Mouse (Mus musculus): ENCODE measurements around the gene Ang.
A peak's percentile ranks its signal among the peaks of the same experiment; 100 is the strongest.

Ang gene

GRCm38 (mm10) chr14:51088970-51089673, 1.8 kb upstream of the Ang start:
- DNase-seq: peak; percentile 95 to 96

DNA sequence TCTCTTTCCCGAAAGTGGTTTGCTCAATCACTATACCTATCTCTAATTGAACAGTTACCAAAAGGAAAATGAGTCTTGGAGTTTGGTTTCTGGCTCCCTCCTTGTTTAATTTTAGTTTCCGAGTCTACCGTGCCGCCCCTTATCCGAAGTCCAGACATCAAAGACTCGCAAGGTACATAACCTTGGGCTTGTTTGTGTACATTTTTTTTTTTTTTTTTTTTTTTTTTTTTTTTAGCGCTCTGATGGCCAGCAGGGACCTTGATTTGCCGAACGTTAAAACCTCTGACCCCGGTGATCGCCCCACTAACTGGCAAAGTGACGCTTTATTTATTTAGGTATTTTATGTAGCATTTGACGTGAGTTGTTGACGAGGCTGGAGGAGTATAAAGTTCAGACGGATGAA, 1.3 kb upstream of the Ang start:
- no peak for DNase-seq

- peak; percentile 82 to 84 for DNase-seq
These were observed 721 bp upstream of the Ang start for GRCm38 (mm10) chr14:51090077-51090781.

GRCm38 (mm10) chr14:51092073-51092620, 1.2 kb downstream of the Ang start:
- DNase-seq: no peak

GRCm38 (mm10) chr14:51093496-51093895, 2.5 kb downstream of the Ang start:
- DNase-seq: no peak

DNA sequence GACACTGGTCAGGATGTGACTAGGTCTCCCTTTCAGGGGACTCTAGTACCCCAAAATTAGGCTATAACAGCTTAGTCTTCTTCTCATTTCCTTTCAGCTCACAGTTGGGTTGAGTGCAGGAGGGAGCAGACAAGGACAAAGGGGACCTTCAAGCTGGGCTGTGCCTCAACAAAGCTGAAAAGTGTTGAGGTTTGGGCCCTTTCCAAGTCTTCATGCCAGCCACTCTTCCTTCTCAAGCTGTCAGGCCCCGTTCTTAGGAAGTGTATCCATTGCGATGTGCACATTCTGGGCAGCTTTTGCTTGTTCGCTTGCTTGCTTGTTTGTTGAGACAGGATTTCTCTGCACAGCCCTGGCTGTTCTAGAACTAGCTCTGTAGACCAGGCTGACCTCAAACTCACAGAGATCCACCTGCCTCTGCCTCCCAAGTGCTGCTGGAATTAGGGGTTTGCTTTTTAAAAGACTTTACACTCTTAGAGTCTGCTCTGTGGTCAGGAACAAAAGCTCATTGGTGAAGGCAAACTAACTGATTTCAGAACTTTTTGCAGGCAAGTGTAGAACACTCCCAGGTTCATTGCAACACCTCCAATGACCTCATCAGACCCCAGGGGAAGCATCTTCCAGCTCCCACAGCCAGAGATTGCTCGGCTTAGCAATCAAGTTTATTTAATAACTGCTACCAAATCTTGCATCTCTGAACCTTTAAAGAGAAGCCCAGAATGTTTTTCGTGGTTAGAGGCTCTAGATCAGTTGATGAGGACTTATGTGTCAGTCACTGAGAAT, 3.3 kb downstream of the Ang start:
- DNase-seq: no peak

DNA sequence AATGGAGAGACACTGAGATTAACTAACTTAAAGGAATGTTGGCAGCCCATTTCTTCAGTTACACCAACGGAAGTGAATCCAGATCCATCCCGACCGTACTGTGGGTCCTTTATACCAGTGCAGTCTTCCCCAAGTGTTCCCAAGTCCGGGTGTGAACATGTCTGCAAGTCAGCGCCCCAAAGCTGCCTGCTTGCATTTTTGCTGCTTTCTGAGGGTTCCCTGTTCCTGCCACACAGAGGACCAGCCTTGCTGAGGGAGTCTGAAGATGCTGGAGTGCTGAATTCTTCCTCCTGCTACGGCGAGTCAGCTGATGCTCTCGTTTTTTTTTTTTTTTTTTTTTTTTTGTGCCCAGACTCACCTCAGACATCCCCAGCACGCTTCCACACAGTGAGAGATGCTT, 4.0 kb downstream of the Ang start:
- no peak for DNase-seq

GRCm38 (mm10) chr14:51095736-51096524, 5.0 kb downstream of the Ang start:
- DNase-seq: no peak

DNA sequence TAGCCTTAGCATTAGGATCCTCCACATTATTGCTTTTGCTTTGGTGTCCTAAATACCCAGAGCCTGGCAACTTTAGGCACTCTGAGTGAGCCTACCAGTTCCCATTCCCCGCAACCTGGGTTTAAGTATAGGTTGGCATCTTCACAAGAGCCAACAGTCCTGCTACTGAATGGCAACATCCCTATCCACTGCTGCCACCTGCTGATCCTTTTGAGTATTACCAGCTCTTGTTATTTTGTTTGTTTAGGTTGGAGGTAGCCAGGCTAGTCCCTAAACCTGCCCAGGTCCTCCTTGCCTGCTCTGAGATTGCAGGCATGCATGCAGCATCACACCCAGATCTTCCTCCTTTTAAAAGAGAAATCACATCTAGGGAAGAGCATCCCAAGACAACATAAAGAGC, 7.3 kb downstream of the Ang start:
- peak; percentile 33 to 57 for DNase-seq

- no peak for DNase-seq
These were observed 8.0 kb downstream of the Ang start for GRCm38 (mm10) chr14:51098921-51099320.

DNA sequence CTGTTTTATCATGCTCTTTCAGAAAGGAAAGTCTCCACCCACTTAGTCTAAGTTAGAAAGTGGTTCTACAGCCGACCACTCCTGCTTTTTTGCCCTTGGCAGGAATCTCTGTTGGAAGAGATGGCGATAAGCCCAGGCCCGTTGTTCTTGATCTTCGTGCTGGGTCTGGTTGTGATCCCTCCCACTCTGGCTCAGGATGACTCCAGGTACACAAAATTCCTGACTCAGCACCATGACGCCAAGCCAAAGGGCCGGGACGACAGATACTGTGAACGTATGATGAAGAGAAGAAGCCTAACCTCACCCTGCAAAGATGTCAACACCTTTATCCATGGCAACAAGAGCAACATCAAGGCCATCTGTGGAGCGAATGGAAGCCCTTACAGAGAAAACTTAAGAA, 10.3 kb downstream of the Ang start:
- DNase-seq: no peak

DNA sequence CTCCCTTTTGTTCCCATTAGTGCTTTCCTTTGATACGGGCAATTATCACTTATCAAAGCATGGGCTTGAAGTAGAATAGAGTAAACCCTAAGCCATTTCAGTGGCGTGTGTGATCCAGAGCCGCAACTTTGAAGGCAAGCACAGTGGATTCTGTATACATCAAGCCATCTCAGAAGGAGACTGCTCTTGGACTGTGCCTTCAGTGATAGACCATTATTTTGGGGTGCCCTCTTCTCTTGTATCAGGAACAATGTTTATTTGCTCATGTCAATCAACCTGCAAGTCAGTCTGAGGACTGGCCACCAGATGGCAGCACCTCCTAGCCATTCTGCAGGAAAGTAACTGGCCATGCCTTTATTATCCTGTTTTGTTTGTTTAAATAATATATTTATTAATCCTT, 12.3 kb downstream of the Ang start:
- peak; percentile 44 to 60 for DNase-seq

DNA sequence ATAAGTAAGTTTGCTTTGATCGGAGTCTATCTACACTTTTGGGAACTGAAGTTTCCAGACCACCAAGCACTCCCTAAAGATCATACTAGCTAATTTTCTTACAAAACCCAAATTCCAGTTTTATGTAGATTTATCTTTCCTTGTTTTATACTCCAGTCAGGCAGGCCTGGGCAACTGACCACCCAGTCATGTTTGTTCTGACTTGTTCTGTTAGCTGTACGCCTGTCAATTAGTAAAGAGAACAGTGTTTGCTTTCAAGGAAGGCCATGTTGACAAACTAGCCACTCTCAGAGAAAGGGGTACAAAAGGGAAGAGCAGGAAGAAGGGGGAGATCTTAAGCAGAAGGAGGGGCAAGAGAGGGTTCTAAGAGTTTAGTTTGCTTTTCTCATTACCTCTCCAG, 13.4 kb downstream of the Ang start:
- no peak for DNase-seq

GRCm38 (mm10) chr14:51106449-51106967, 15.6 kb downstream of the Ang start:
- DNase-seq: no peak

DNA sequence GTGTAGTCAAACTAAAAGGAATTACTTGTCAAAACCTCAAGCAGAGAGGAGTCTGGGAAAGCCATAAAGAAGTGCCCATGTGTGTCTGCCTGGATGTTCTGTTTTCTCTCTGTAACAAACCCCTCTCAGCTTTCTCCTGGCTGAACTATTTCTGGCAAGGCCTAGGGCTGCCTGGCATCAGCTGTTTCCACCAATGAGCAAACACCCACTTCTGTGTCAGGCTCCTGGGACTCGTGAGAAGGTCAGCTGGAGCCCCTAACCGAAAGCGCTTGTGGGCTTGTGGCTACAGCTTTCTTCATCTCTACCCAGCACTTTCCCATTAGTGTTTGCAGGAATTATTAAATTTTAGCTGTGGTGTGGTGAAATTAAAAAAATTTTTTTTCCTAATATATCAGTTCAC, 21.0 kb downstream of the Ang start:
- no peak for DNase-seq

DNA sequence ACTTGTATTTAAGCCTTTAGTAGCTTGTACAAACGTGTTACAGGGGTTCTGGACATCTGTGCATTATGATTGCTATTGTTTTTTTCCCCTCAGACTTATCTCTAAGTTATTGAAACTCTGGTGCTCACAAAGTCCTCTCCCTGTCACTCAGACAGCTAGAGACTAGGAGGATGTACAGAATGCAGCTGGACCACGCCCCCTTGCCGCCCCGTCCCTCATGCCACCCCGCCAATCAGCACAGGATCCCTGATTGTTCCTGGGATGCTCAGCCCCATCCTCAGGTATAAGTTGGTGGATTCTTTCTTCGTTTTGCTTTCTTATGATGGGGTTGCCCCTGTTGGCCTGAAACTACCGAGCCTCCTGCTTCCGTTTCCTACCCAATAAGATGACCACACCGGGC, 22.5 kb downstream of the Ang start:
- no peak for DNase-seq

DNA sequence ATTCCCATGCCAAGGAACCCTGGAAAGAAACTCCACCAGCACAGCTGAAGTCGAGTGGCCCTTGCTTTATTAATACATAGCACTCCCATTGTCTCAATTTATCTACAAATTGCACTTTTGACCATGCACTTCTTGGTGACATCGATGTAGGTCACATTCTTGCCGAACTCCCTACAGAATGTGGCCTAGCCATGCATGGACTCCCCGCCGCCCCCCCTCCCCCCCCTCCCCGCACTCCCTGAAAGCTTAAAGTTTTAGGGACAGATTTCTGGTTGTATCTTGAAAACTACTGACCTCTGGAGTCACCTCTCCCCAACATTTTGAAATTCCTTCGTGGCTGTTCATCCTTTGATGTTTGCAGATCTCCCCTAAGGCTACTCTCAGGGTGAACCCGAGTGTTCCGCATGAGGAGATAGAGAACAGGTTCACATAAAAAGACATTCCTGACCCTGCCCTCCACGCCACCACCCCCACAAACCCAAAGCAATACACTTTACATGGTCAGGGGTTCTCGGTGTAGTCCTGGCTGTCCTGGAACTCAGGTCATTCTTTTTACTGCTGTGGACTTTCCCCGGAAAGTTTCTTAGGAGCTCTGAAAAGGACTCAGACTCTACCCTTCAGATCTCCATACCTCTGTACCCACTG, 23.1 kb downstream of the Ang start, which contains the start of gene Eddm3b:
Gene Eddm3b, plus strand, starts transcription at position 511 of the 645 bp plus-strand sequence.
- DNase-seq: no peak

DNA sequence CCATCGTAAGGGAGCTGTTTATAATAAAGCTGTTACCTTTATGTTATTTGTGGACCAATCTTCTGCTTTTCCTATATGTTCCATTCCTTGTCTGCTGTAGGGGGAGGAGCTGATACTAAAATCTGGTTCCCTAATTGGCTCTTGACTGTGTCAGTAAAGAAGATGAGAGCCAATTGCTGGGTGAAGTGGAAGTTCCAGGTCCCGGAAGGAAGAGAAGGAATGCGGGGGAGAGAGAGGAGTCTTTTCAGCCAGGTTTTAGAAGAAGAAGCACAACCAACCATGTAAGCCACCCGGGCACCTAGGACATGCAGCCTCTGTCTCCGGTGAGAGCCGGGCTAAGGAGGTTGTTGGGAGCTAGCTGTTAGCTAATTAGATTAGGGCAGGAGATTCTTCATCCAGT, 34.7 kb downstream of the Ang start:
- DNase-seq: no peak

- DNase-seq: no peak
These were observed 36.8 kb downstream of the Ang start for GRCm38 (mm10) chr14:51127648-51128258.

GRCm38 (mm10) chr14:51128775-51129623, 38.0 kb downstream of the Ang start:
- DNase-seq: no peak

Measured in thymus, postnatal 36 days (tissue).